Mouse (Mus musculus) retina, postnatal 1 day (tissue): ENCODE results near the gene Prr5.

Source experiments
- DNase-seq: peaks from one replicate; pipeline ENCODE4 v3.0.0-alpha.2; 2012

The Prr5 gene

GRCm38 (mm10) chr15:84680545-84681454 is 11.4 kb downstream of the Prr5 start:
- DNase-seq = peak; percentile 83

DNA sequence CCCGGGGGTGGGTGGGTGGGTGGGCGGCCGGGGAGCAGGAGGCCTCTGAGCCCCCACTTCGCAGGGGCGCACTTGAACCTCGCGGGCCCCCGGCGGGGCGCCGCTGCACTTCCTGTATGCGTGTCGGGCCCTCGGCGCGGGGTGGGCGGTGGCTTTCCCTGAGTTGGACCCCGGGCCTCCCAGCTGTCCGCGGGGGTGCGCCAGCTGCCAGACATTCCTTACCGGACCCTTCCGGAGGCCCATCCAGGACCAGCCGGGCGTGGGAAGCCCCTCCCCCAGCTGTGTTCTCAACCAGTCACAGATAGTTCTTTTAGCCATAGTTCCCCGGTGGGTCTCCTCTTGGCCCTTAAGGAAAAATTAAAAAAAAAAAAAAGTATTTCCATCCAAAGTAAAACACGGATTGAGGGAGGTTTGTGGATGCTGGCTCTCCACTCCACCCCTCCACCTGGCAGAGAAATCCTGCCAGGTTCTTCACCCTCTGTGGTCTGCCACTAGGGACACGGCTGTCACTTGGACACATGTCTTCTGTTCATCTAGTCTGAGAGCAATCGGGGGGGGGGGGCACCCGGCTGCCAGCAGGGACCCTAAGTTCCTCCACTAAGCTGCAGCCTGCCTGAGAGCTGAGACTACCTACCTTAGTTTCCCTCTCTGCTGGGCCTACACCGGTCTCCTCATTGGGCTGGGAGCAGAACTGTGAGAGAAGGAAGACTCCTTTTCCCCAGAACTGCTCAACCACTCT is 12.2 kb downstream of the Prr5 start:
- peak; percentile 70 for DNase-seq

DNA sequence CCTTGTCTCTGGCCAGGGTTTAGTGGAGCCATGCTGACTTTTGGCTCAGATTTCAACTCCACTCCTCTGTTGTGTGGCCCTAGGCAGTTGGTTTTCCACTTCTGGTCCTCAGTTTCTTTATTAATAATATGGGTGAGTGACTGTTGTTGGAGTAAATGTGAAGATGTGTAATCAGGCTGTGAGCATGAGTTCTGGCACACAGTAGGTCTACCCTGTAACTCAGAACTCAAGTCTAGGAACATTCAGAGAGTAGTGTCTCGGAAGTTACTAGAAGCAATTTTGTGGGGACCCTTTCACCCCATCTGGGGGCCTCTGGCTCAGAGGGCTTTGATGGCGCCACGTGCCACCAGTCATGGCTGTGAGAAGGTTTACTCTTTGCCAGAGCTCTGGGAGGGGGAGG is 12.8 kb downstream of the Prr5 start:
- DNase-seq = no peak

DNA sequence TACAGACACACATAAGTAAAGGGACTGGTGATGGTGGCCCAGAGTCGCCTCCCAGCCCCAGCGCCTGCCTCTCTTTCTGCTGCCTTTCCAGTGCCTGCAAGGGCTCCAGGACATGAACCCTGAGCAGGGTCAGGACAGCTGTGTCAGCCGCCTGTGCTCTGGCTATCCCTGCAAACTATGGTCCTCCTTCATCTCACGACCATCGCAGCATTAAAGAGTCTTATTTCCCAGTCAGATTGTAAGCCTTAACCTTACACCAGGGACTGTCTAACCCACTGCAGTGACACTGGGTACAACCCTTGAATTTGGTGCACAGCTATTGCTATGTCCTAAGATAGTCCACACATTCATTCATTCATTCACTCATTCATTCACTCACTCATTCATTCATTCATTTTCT is 13.4 kb downstream of the Prr5 start:
- no peak for DNase-seq

- no peak for DNase-seq
These were observed 15.1 kb downstream of the Prr5 start for GRCm38 (mm10) chr15:84684520-84684919.

- no peak for DNase-seq
These were observed 16.0 kb downstream of the Prr5 start for GRCm38 (mm10) chr15:84685417-84685816.

GRCm38 (mm10) chr15:84687904-84688303 is 18.5 kb downstream of the Prr5 start:
- DNase-seq = no peak

GRCm38 (mm10) chr15:84689356-84689755 is 19.9 kb downstream of the Prr5 start:
- no peak for DNase-seq

- no peak for DNase-seq
These were observed 22.1 kb downstream of the Prr5 start for GRCm38 (mm10) chr15:84691513-84691912.

DNA sequence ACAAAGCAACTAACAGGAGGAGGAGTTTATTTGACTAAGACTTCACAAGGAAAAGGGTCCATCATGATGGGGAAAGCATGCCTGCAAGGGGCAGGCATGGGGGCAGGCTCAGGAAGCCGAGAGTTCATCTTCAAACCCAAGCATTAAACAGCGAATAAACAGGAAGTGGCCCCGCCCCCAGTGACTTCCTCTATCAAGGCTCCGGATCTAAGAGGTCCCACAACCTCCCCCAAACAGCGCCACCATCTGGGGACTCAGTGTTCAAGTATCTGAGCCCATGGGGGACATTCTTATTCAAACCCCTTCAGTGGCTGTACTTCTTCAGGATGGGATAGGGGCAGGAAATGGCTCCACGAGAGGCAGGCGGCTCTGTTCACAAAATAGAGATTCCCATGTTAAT is 23.2 kb downstream of the Prr5 start:
- no peak for DNase-seq

DNA sequence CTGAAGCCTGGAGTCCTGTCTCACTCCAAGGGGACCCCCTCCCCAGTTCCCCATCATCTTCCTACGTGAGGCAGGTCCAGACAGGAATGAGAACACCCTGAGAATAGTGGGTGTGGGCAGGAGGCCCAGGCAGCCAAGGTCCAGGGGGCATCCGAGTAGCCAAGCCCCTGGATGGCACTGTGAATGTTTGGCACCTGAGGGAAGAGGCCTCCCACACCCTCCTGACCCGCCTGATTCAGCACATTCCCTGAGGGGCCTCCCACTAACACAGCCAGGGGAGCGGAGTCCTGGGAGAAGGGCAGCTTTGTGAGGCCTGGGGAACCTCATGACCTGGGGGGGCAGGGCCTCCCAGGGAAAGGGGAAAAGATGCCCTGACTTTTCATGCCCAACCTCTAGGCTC is 26.6 kb downstream of the Prr5 start:
- DNase-seq = no peak

- DNase-seq = no peak
These were observed 28.2 kb downstream of the Prr5 start for GRCm38 (mm10) chr15:84697611-84698011.

DNA sequence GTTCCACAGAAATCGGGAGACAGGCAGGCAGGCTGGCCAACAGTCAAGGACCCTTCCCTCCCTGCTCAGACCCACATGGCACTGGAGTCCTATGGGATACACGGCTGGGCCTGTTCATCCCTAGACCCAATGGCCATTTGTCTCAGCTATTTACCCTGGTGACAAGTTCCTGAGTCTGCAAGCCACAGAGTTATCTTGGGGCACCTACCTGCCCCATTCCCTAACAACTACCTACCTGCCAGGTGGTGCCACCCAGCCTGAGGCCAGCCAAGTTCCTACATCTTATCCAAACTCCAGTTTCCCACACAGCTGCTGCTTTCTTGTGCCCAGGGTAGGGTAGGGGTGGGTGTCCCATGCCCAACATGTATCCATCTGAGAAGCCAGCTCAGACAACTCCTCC is 28.8 kb downstream of the Prr5 start:
- DNase-seq = no peak

- DNase-seq = peak; percentile 72
These were observed 30.9 kb downstream of the Prr5 start for GRCm38 (mm10) chr15:84700147-84700794.

DNA sequence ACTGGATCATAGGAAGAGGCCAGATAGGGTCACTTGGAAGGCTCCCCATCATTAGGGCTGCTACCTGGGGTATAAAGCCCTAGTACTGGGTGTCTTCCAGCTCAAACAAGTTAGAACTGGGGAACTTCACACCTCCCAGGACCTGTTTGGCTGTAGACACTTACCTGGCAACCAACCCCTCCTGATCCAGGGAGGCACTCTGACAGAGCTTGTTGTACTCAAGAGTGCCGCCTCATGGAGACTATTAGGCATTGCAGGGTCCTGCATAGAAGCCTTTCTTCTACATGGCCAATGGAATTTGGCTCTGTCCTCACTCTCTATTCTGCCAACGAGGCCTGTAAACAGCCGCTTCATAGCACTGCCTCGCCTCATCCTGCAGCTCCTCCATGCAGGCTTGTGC is 32.5 kb downstream of the Prr5 start:
- peak; percentile 69 for DNase-seq

- no peak for DNase-seq
These were observed 33.2 kb downstream of the Prr5 start for GRCm38 (mm10) chr15:84702391-84703345.

- no peak for DNase-seq
These were observed 34.6 kb downstream of the Prr5 start for GRCm38 (mm10) chr15:84703992-84704391.

DNA sequence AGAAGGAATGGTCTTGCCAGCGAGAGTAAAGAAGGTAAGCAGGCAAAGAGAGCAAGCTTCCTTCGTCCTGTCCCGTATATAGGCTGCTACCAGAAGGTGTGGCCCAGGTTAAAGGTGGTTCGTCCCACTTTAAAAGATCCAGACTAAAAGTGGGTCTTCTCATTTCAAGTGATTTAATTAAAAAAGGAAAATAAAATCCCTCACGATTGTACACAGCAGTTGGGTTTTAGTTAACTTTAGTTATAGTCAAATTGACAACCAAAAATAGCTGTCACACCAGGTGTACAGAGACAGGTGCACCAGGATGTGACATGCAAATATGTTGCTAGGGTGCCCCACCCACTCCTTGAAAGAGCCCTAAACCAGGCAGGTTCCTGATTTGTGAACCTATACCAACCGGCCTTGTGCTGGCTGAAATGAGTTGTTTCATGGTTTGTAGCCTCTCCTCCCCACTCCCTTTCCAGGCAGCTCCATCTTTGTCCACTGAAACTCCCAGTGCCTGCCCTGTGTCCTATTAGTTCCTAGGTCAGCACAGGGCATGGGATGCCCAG is 36.0 kb downstream of the Prr5 start:
- DNase-seq = no peak

GRCm38 (mm10) chr15:84706983-84707619 is 37.7 kb downstream of the Prr5 start:
- DNase-seq = no peak

DNA sequence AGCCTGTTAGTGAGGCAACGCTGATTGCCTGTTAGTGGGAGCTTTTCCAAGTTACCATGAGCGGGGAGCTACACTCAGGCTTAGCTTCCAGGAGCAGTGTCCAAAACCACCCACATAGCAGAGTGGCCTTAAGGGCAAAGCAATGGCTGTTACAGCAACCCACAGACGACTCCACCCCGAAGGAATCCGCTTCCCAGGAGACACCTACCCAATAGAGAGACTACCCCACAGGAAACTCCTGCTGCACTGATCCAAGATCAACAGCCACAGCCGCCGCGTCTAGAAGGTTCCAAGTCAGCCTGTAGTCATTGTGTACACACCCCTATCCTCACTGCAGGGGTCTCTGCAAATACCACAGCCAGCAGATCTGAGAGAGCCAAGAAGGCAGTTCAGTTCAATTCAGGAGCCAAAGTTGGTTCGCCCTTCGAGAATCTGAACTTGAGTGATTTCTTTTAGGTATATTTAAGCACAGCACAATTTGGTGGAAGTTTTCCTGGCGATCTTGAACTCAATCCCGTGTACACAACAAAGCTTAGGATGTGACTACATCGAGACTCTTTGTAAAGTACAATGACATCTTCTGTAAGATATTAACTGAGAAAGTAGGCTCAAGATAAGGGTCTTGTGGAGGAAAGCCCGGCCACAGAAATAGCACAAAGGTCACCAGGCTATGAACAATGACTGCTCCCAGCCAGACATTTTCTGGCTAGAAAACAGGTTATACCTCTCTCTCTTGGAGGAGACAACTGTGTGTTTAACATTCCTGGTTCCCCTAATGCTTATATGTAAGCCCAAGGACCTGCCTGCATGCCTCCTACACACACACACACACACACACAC is 43.4 kb downstream of the Prr5 start:
- no peak for DNase-seq

DNA sequence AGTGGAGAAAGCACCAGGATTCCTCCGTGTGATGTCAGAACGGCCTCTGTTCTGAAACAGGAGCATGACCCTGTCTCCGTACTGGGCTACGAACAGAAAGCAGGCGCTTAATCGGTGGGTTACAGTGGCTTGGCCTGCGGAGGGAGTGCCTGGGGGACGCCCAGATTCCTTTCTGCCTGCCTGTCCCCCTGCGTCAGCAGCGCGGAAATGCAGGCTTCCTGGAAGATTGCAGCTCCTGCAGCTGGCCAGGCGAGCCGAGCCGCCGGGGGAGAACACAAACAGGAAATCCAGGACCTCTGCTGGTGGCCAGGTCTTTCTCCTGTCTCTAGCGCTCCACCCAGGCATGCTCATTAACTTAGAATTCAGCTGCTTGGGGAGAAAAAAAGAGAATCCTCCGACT is 45.3 kb downstream of the Prr5 start:
- DNase-seq = peak; percentile 82
